8 mouse cellular contexts compared by ENCODE assay signal in the genomic region with DNA sequence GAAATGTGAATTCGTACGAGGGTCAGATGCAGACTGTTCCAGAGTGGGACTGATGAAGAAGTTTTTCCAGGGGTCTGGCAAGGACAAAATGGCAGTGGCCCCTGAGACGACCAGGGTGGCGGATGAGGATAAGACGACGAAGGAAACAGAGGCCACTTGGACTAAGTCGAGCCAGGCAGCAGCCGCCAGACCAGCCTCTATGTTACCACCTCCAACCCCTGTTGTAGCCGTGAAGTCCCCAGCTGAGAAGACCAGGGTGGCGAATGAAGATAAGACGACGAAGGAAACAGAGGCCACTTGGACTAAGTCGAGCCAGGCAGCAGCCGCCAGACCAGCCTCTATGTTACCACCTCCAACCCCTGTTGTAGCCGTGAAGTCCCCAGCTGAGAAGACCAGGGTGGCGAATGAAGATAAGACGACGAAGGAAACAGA. TPM values are rescaled to one million over a fixed set of nuclear protein-coding genes. Genes with fewer than 3 reads are reported as not detected.
DNase-seq lines count a peak whose midpoint lies in the region; ATAC-seq and TF ChIP-seq lines count a peak whose summit lies in the region.
"Not testable (repeated sequence)": the region's sequence is repeated elsewhere in the genome, so short reads cannot be mapped to it uniquely, and the experiment has no call there.

No protein-coding gene starts in this region.

- H3K9ac ChIP-seq in embryonic facial prominence, embryonic 13.5 days = peak overlapping the region; percentile 58
- not testable (repeated sequence) for H3K9ac ChIP-seq in forebrain, postnatal 0 days
- H3K9ac ChIP-seq in kidney, embryonic 15.5 days = peak overlapping the region; percentile 54
- peak overlapping the region; percentile 79 for H3K9ac ChIP-seq in liver, embryonic 13.5 days

- peaks cover 17% of the 10 kb centered on the region for H3K4me1 ChIP-seq in embryonic facial prominence, embryonic 13.5 days
- not testable (repeated sequence) for H3K4me1 ChIP-seq in forebrain, postnatal 0 days (ENCODE audit: insufficient read depth)
- peaks cover 18% of the 10 kb centered on the region for H3K4me1 ChIP-seq in hindbrain, embryonic 10.5 days (replicated peaks)
- peaks cover 29% of the 10 kb centered on the region for H3K4me1 ChIP-seq in kidney, embryonic 15.5 days
- peaks cover 51% of the 10 kb centered on the region for H3K4me1 ChIP-seq in liver, embryonic 13.5 days (replicated peaks)
- peaks cover 19% of the 10 kb centered on the region for H3K4me1 ChIP-seq in midbrain, embryonic 10.5 days

- not testable (repeated sequence) for H3K79me3 ChIP-seq in C2C12 (ENCODE audit: low read depth)

- H3ac ChIP-seq in C2C12 (ENCODE audit: control insufficient read depth, insufficient read length, low read depth) = peak overlapping the region; percentile 85

- not testable (repeated sequence) for DNase-seq in forebrain, postnatal 0 days; hindbrain, embryonic 10.5 days (ENCODE audit: low spot score); midbrain, embryonic 10.5 days (ENCODE audit: low spot score)
- DNase-seq in liver, embryonic 13.5 days = peak; percentile 19

- not testable (repeated sequence) for TF ChIP-seq CTCF in C2C12 (IDR thresholded peaks at IDR 0.05; ENCODE audit: control insufficient read depth, insufficient read depth, insufficient read length); forebrain, postnatal 0 days (IDR thresholded peaks at IDR 0.05; ENCODE audit: low read depth)

- H3K9me3 ChIP-seq in embryonic facial prominence, embryonic 13.5 days; forebrain, postnatal 0 days (ENCODE audit: low read length); hindbrain, embryonic 10.5 days; kidney, embryonic 15.5 days (replicated peaks); liver, embryonic 13.5 days (replicated peaks); midbrain, embryonic 10.5 days (replicated peaks): not testable (repeated sequence)

- not testable (repeated sequence) for ATAC-seq in embryonic facial prominence, embryonic 13.5 days (ENCODE audit: insufficient number of reproducible peaks, insufficient read depth, low FRiP score, low TSS enrichment, low read depth)
- ATAC-seq in forebrain, postnatal 0 days = peak; percentile 47
- peak; percentile 45 for ATAC-seq in kidney, embryonic 15.5 days (replicated peaks; ENCODE audit: low FRiP score)
- peak; percentile 81 for ATAC-seq in liver, embryonic 13.5 days (ENCODE audit: low read depth)
- ATAC-seq in neutrophil, adult 5-6 weeks (ENCODE audit: extremely low read depth, insufficient number of reproducible peaks, low FRiP score, poor library complexity, severe bottlenecking) = peak; percentile 30; the same call in 1 of the 2 replicates

- H3K4me3 ChIP-seq in C2C12 (ENCODE audit: insufficient read depth, poor library complexity, severe bottlenecking) = peak overlapping the region; percentile 42
- peak overlapping the region; percentile 50 for H3K4me3 ChIP-seq in embryonic facial prominence, embryonic 13.5 days
- H3K4me3 ChIP-seq in forebrain, postnatal 0 days (ENCODE audit: low read depth, low read length) = peak overlapping the region; percentile 37
- peak overlapping the region; percentile 63 for H3K4me3 ChIP-seq in hindbrain, embryonic 10.5 days
- H3K4me3 ChIP-seq in kidney, embryonic 15.5 days (replicated peaks) = peak overlapping the region; percentile 65
- peak overlapping the region; percentile 72 for H3K4me3 ChIP-seq in liver, embryonic 13.5 days (replicated peaks)
- peak overlapping the region; percentile 63 for H3K4me3 ChIP-seq in midbrain, embryonic 10.5 days

- not testable (repeated sequence) for H3K27ac ChIP-seq in embryonic facial prominence, embryonic 13.5 days; forebrain, postnatal 0 days (ENCODE audit: low read depth, low read length)
- H3K27ac ChIP-seq in hindbrain, embryonic 10.5 days = peak overlapping the region; percentile 70
- H3K27ac ChIP-seq in kidney, embryonic 15.5 days = 0 out of 2 replicates have a peak overlapping the region, but pooled peaks have one; percentile 32
- H3K27ac ChIP-seq in liver, embryonic 13.5 days = peak overlapping the region; percentile 85
- H3K27ac ChIP-seq in midbrain, embryonic 10.5 days (replicated peaks) = 0 out of 2 replicates have a peak overlapping the region, but pooled peaks have one; percentile 52

- not testable (repeated sequence) for H3K27me3 ChIP-seq in C2C12 (ENCODE audit: control insufficient read depth, insufficient read depth, insufficient read length)
- H3K27me3 ChIP-seq in embryonic facial prominence, embryonic 13.5 days = peaks cover 51% of the 10 kb centered on the region
- H3K27me3 ChIP-seq in forebrain, postnatal 0 days (ENCODE audit: insufficient read depth, low read length) = peaks cover 44% of the 10 kb centered on the region
- peaks cover 62% of the 10 kb centered on the region for H3K27me3 ChIP-seq in hindbrain, embryonic 10.5 days (ENCODE audit: insufficient read depth, poor library complexity, severe bottlenecking)
- H3K27me3 ChIP-seq in kidney, embryonic 15.5 days = peaks cover 44% of the 10 kb centered on the region
- peaks cover 22% of the 10 kb centered on the region for H3K27me3 ChIP-seq in liver, embryonic 13.5 days
- H3K27me3 ChIP-seq in midbrain, embryonic 10.5 days (ENCODE audit: low read depth, poor library complexity, severe bottlenecking) = peaks cover 61% of the 10 kb centered on the region

- WGBS in embryonic facial prominence, embryonic 13.5 days = under 1% methylated on average over 18 of the region's 18 CpGs
- WGBS in forebrain, postnatal 0 days = under 1% methylated on average over 16 of the region's 18 CpGs
- WGBS in hindbrain, embryonic 10.5 days = under 1% methylated on average over 18 of the region's 18 CpGs
- whole genome bisulfite sequencing in kidney, embryonic 15.5 days = under 1% methylated on average over 18 of the region's 18 CpGs
- WGBS in liver, embryonic 13.5 days (ENCODE audit: insufficient replicate concordance) = under 1% methylated on average over 18 of the region's 18 CpGs
- WGBS in midbrain, embryonic 10.5 days = under 1% methylated on average over 16 of the region's 18 CpGs

- H3K36me3 ChIP-seq in C2C12 (ENCODE audit: control insufficient read depth, insufficient read depth); embryonic facial prominence, embryonic 13.5 days; forebrain, postnatal 0 days (ENCODE audit: insufficient read depth); hindbrain, embryonic 10.5 days; kidney, embryonic 15.5 days; liver, embryonic 13.5 days; midbrain, embryonic 10.5 days: not testable (repeated sequence)

- H3K79me2 ChIP-seq in C2C12 (ENCODE audit: control insufficient read depth, insufficient read depth) = peaks cover 39% of the 10 kb centered on the region

- peak overlapping the region; percentile 94 for H3K4me2 ChIP-seq in embryonic facial prominence, embryonic 13.5 days
- H3K4me2 ChIP-seq in forebrain, postnatal 0 days (ENCODE audit: low read depth) = peak overlapping the region; percentile 71
- H3K4me2 ChIP-seq in kidney, embryonic 15.5 days = peak overlapping the region; percentile 97
- H3K4me2 ChIP-seq in liver, embryonic 13.5 days = peak overlapping the region; percentile 98

RNA-seq across cellular contexts. Expression of gene Fam110c, which starts 0.7 kb away (rescaled TPM):
- polyA plus RNA-seq in C2C12 (2012; fragmentation: generic; extraction: Trizol) = 0.90 TPM
- 0.34 and 0.76 TPM in 2 replicates for polyA plus RNA-seq in embryonic facial prominence, embryonic 13.5 days (2015; fragmentation: Nextera tagmentation; extraction: Ambion mirVana)
- 0.10 and 0.38 TPM in 2 replicates for total RNA-seq in forebrain, postnatal 0 days (2014; rRNA removed)
- 0.19 TPM in 1 of 2 replicates, not detected in the other for polyA plus RNA-seq in forebrain, postnatal 0 days (2015; fragmentation: Nextera tagmentation; extraction: Ambion mirVana)
- polyA plus RNA-seq in hindbrain, embryonic 10.5 days (2016; fragmentation: Nextera tagmentation; extraction: Ambion mirVana) = 0.30 and 0.31 TPM in 2 replicates
- polyA plus RNA-seq in kidney, embryonic 15.5 days (2015; fragmentation: Nextera tagmentation; extraction: Ambion mirVana) = 4.7 and 4.9 TPM in 2 replicates
- polyA plus RNA-seq in liver, embryonic 13.5 days (2015; fragmentation: Nextera tagmentation; extraction: Ambion mirVana) = 1.5 TPM in 2 replicates
- 0.25 and 0.30 TPM in 2 replicates for polyA plus RNA-seq in midbrain, embryonic 10.5 days (2016; fragmentation: Nextera tagmentation; extraction: Ambion mirVana)
- 0.37 TPM in 1 of 2 replicates, not detected in the other for total RNA-seq in neutrophil, adult 5-6 weeks (2017)
